Mouse (Mus musculus) liver, adult 10 weeks (tissue): ENCODE data around the gene Dmrtc2. TPM values are rescaled to one million over a fixed set of nuclear protein-coding genes. Genes with fewer than 3 reads are reported as not detected.

Experiments used
- polyA plus RNA-seq: library from polyadenylated mRNA; stranded (reverse); fragments of 350-450 nt; fragmentation: Illumina TruSeq; extraction: RNeasy Lipid Tissue Mini Kit (QIAGEN cat#74804); gene quantifications from one replicate; pipeline ENCODE4 v1.2.3, GENCODE M21; 2014; ENCODE audit warnings: low read depth, low replicate concordance

Dmrtc2 gene
- not detected for polyA plus RNA-seq

GRCm38 (mm10) chr7:24869532-24870165, at the start of gene Dmrtc2, which contains the start of gene Lypd4:
Dmrtc2 (plus strand) TSS chr7:24870057.
Lypd4 (minus strand) TSS chr7:24869941.

GRCm38 (mm10) chr7:24861913-24862312, 7.9 kb upstream of the Dmrtc2 start, which contains the start of gene Gm9844:
Gm9844 (plus strand) TSS chr7:24862213.

GRCm38 (mm10) chr7:24883896-24884692, 14.2 kb downstream of the Dmrtc2 start, which contains the start of gene Rps19:
Rps19 (plus strand) TSS chr7:24884371.

GRCm38 (mm10) chr7:24897224-24897623, 27.4 kb downstream of the Dmrtc2 start, which contains the start of gene Cd79a:
Cd79a (plus strand) TSS chr7:24897381.

GRCm38 (mm10) chr7:24902630-24903443, 33.0 kb downstream of the Dmrtc2 start, which contains the start of gene Arhgef1:
Arhgef1 (plus strand) TSS chr7:24902912.

Other genes with a start within 250 kb of the Dmrtc2 start
- not detected for gene Lypd3, start 233.5 kb upstream of the Dmrtc2 start, polyA plus RNA-seq
- not detected for gene Tex101, start 193.4 kb upstream of the Dmrtc2 start, polyA plus RNA-seq
- not detected for gene BC049730, start 160.8 kb upstream of the Dmrtc2 start, polyA plus RNA-seq
- not detected for gene Gm4763, start 143.1 kb upstream of the Dmrtc2 start, polyA plus RNA-seq
- gene Cd177, start 109.7 kb upstream of the Dmrtc2 start, polyA plus RNA-seq, result not detected
- not detected for gene Ceacam10, start 92.9 kb upstream of the Dmrtc2 start, polyA plus RNA-seq
- not detected for gene Gm9844, start 7.8 kb upstream of the Dmrtc2 start, polyA plus RNA-seq
- gene Lypd4, start 116 bp upstream of the Dmrtc2 start, polyA plus RNA-seq, result not detected
- 37.7 TPM for gene Rps19, start 14.3 kb downstream of the Dmrtc2 start, polyA plus RNA-seq
- 0.45 TPM for gene Cd79a, start 27.3 kb downstream of the Dmrtc2 start, polyA plus RNA-seq
- 1.1 TPM for gene Arhgef1, start 32.9 kb downstream of the Dmrtc2 start, polyA plus RNA-seq
- gene Gm4881, start 74.4 kb downstream of the Dmrtc2 start, polyA plus RNA-seq, result not detected
- 1.6 TPM for gene Rabac1, start 102.7 kb downstream of the Dmrtc2 start, polyA plus RNA-seq
- not detected for gene Atp1a3, start 135.9 kb downstream of the Dmrtc2 start, polyA plus RNA-seq
- 0.32 TPM for gene Grik5, start 202.3 kb downstream of the Dmrtc2 start, polyA plus RNA-seq
- 0.42 TPM for gene Zfp574, start 202.5 kb downstream of the Dmrtc2 start, polyA plus RNA-seq